Mouse (Mus musculus): ENCODE results near the gene Pls3.
"Not testable (repeated sequence)": the region's sequence is repeated elsewhere in the genome, so short reads cannot be mapped to it uniquely, and the experiment has no call there.

The Pls3 gene

GRCm38 (mm10) chrX:75777461-75777860 lies 97.5 kb downstream of the Pls3 start:
- DNase-seq (ENCODE audit: inconsistent ontology term), result no peak

- no peak for DNase-seq (ENCODE audit: inconsistent ontology term)
Measured at GRCm38 (mm10) chrX:75764794-75765328, 110.1 kb downstream of the Pls3 start.

GRCm38 (mm10) chrX:75764135-75764793 lies 110.7 kb downstream of the Pls3 start:
- peak; percentile 78 for DNase-seq (ENCODE audit: inconsistent ontology term)

GRCm38 (mm10) chrX:75759461-75759860 lies 115.5 kb downstream of the Pls3 start:
- DNase-seq (ENCODE audit: inconsistent ontology term), result not testable (repeated sequence)

GRCm38 (mm10) chrX:75759036-75759435 lies 115.9 kb downstream of the Pls3 start:
- peak; percentile 52 for DNase-seq (ENCODE audit: inconsistent ontology term)

GRCm38 (mm10) chrX:75757966-75758365 lies 117.0 kb downstream of the Pls3 start:
- not testable (repeated sequence) for DNase-seq (ENCODE audit: inconsistent ontology term)

GRCm38 (mm10) chrX:75754531-75754930 lies 120.5 kb downstream of the Pls3 start:
- DNase-seq (ENCODE audit: inconsistent ontology term), result not testable (repeated sequence)

GRCm38 (mm10) chrX:75750126-75750725 lies 124.8 kb downstream of the Pls3 start:
- DNase-seq (ENCODE audit: inconsistent ontology term), result not testable (repeated sequence)

- DNase-seq (ENCODE audit: inconsistent ontology term), result peak; percentile 14
Measured at GRCm38 (mm10) chrX:75749312-75749711, 125.7 kb downstream of the Pls3 start.

GRCm38 (mm10) chrX:75744466-75744865 lies 130.5 kb downstream of the Pls3 start:
- DNase-seq (ENCODE audit: inconsistent ontology term), result peak; percentile 39

- DNase-seq (ENCODE audit: inconsistent ontology term), result not testable (repeated sequence)
Measured at GRCm38 (mm10) chrX:75739464-75739863, 135.5 kb downstream of the Pls3 start.

All from Muller cell, postnatal 12 days (primary cell).